Comparison of ENCODE assay signal across 7 mouse cellular contexts in the genomic region with DNA sequence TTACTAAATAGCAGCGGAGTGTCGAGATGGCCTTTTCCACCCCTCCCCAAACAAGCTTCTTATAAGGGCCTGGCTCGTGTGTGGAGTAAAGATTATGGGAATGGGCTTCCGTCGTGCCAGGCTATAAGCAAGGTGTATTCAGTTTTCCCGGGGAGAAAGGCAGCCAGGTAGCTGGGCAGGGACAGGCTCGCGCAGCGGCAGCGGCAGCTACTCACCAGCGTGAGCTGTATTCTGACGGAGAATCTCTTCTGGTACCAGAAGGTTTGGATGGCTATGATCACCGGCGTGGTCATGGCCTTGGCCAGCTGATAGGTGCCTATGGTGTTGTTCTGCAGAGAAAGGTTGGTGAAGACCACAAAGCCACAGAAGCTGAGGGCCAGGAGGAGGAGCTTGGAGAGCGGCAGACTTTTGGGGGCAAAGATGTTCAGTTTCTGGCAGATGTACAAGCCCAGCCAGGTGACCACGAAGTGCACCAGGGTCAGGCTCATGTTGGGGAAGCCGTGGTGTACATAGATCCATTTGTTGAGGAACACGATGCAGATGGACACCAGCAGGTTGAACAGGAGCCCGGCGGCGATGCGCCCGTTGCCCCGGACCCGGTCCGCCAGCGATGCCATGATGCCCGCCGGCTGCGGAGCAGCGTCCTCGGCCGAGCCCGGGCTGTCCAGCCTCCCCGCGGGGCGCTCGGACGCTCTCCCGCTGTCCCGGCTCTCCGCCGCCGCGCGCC. TPM values are rescaled to one million over a fixed set of nuclear protein-coding genes. Genes with fewer than 3 reads are reported as not detected.
DNase-seq lines count a peak whose midpoint lies in the region; ATAC-seq and TF ChIP-seq lines count a peak whose summit lies in the region.
"Not testable (repeated sequence)": the region's sequence is repeated elsewhere in the genome, so short reads cannot be mapped to it uniquely, and the experiment has no call there.

No protein-coding gene starts in this region.

- H3K9me3 ChIP-seq in embryonic facial prominence, embryonic 10.5 days; limb, embryonic 14.5 days (ENCODE audit: control insufficient read depth, low read length); midbrain, embryonic 11.5 days (ENCODE audit: control insufficient read depth, low read length): not testable (repeated sequence)

- not testable (repeated sequence) for H3K27me3 ChIP-seq in embryonic facial prominence, embryonic 10.5 days (replicated peaks; ENCODE audit: low read depth, poor library complexity, severe bottlenecking); limb, embryonic 14.5 days (ENCODE audit: control insufficient read depth, insufficient read depth, low read length); midbrain, embryonic 11.5 days (ENCODE audit: control insufficient read depth, insufficient read depth, low read length)

- H3K9ac ChIP-seq in limb, embryonic 14.5 days (ENCODE audit: low read depth, low read length, severe bottlenecking), result peak overlapping the region; percentile 62
- H3K9ac ChIP-seq in midbrain, embryonic 11.5 days (ENCODE audit: low read length), result peak overlapping the region; percentile 69

- not testable (repeated sequence) for TF ChIP-seq POLR2A in bone marrow, adult 2 months (IDR thresholded peaks at IDR 0.05; ENCODE audit: borderline replicate concordance, control insufficient read depth, low read depth, low read length); limb, embryonic 14.5 days (IDR thresholded peaks at IDR 0.05; ENCODE audit: borderline replicate concordance, extremely low read depth, insufficient read depth, insufficient read length)

- ATAC-seq in inflammation-experienced regulatory T-cells, adult 6 months, result peak; percentile 36
- ATAC-seq in limb, embryonic 14.5 days (ENCODE audit: low FRiP score, low read depth), result not testable (repeated sequence)
- ATAC-seq in midbrain, embryonic 11.5 days (ENCODE audit: low FRiP score), result peak; percentile 33

- WGBS in bone marrow, adult 2 months, result 4% methylated on average over 15 of the region's 46 CpGs
- WGBS in embryonic facial prominence, embryonic 10.5 days, result under 1% methylated on average over 23 of the region's 46 CpGs
- under 1% methylated on average over 14 of the region's 46 CpGs for WGBS in limb, embryonic 14.5 days
- 2% methylated on average over 21 of the region's 46 CpGs for WGBS in midbrain, embryonic 11.5 days

- peaks cover 54% of the 10 kb centered on the region for H3K36me3 ChIP-seq in embryonic facial prominence, embryonic 10.5 days (replicated peaks)
- peaks cover 19% of the 10 kb centered on the region for H3K36me3 ChIP-seq in limb, embryonic 14.5 days (ENCODE audit: control insufficient read depth, insufficient read depth, low read length)
- not testable (repeated sequence) for H3K36me3 ChIP-seq in midbrain, embryonic 11.5 days (ENCODE audit: control insufficient read depth, insufficient read depth, low read length)

- H3K4me2 ChIP-seq in limb, embryonic 14.5 days (replicated peaks; ENCODE audit: low read depth, low read length, severe bottlenecking), result peak overlapping the region; percentile 74
- H3K4me2 ChIP-seq in midbrain, embryonic 11.5 days, result peak overlapping the region; percentile 62

- TF ChIP-seq CTCF in bone marrow, adult 2 months (IDR thresholded peaks at IDR 0.05; ENCODE audit: control insufficient read depth, insufficient read depth, low read length), result not testable (repeated sequence)

- H3K4me3 ChIP-seq in bone marrow, adult 2 months (replicated peaks; ENCODE audit: control insufficient read depth, low read depth, low read length), result peak overlapping the region; percentile 66
- H3K4me3 ChIP-seq in embryonic facial prominence, embryonic 10.5 days, result peak overlapping the region; percentile 69
- peak overlapping the region; percentile 55 for H3K4me3 ChIP-seq in limb, embryonic 14.5 days (replicated peaks; ENCODE audit: low read length)
- H3K4me3 ChIP-seq in midbrain, embryonic 11.5 days (ENCODE audit: low read depth, low read length), result peak overlapping the region; percentile 50

- H3K4me1 ChIP-seq in bone marrow, adult 2 months (ENCODE audit: control insufficient read depth, insufficient read depth, low read length); midbrain, embryonic 11.5 days (ENCODE audit: control insufficient read depth, insufficient read depth, low read length): not testable (repeated sequence)
- H3K4me1 ChIP-seq in embryonic facial prominence, embryonic 10.5 days, result peaks cover 30% of the 10 kb centered on the region
- peaks cover 14% of the 10 kb centered on the region for H3K4me1 ChIP-seq in limb, embryonic 14.5 days (ENCODE audit: control insufficient read depth, insufficient read depth, low read length)

- peak overlapping the region; percentile 45; the same call in 1 of the 2 replicates for H3K27ac ChIP-seq in bone marrow, adult 2 months (ENCODE audit: control insufficient read depth, insufficient read depth, low read depth, low read length, poor library complexity)
- H3K27ac ChIP-seq in embryonic facial prominence, embryonic 10.5 days (replicated peaks), result peak overlapping the region; percentile 81
- H3K27ac ChIP-seq in limb, embryonic 14.5 days (replicated peaks; ENCODE audit: low read depth, low read length), result peak overlapping the region; percentile 83
- H3K27ac ChIP-seq in midbrain, embryonic 11.5 days (ENCODE audit: low read depth, low read length), result not testable (repeated sequence)

- DNase-seq in embryonic facial prominence, embryonic 10.5 days (ENCODE audit: low spot score), result peak; percentile 42
- peak; percentile 89 for DNase-seq in heart, adult 11 months
- not testable (repeated sequence) for DNase-seq in limb, embryonic 14.5 days (ENCODE audit: low spot score)
- DNase-seq in midbrain, embryonic 11.5 days (ENCODE audit: low spot score, missing footprints), result peak; percentile 94
- DNase-seq in right cerebral cortex, postnatal 25 days, result peak; percentile 42

RNA-seq across cellular contexts. Expression of a gene that starts 0.4 kb away (rescaled TPM):
- 4.3 and 8.3 TPM in 2 replicates for polyA plus RNA-seq in bone marrow, adult 2 months (2011; ENCODE audit: insufficient read depth, insufficient read length, low replicate concordance, missing spikeins)
- polyA plus RNA-seq in embryonic facial prominence, embryonic 10.5 days (2016; fragmentation: Nextera tagmentation; extraction: Ambion mirVana), result 20.2 and 24.7 TPM in 2 replicates
- polyA plus RNA-seq in inflammation-experienced regulatory T-cells, adult 6 months (2017; shearing (Covaris generic)), result 1 to 10 TPM; 1.8 to 3.5 (median 2.8) TPM
- 36.2 and 43.8 TPM in 2 replicates for polyA plus RNA-seq in limb, embryonic 14.5 days (2012; rRNA removed)
- polyA plus RNA-seq in limb, embryonic 14.5 days (2014; fragmentation: Nextera tagmentation; extraction: Ambion mirVana), result 21.7 and 26.7 TPM in 2 replicates
- polyA plus RNA-seq in midbrain, embryonic 11.5 days (2014; fragmentation: Nextera tagmentation; extraction: Ambion mirVana), result 21.4 TPM in 2 replicates

RNA-seq across cellular contexts. Expression of a gene that starts 35.2 kb away (rescaled TPM):
- polyA plus RNA-seq in bone marrow, adult 2 months (2011; ENCODE audit: insufficient read depth, insufficient read length, low replicate concordance, missing spikeins), result 19.1 and 55.7 TPM in 2 replicates
- 58.9 and 64.4 TPM in 2 replicates for polyA plus RNA-seq in embryonic facial prominence, embryonic 10.5 days (2016; fragmentation: Nextera tagmentation; extraction: Ambion mirVana)
- 10 to 100 TPM; 42.1 to 88.6 (median 50.8) TPM for polyA plus RNA-seq in inflammation-experienced regulatory T-cells, adult 6 months (2017; shearing (Covaris generic))
- polyA plus RNA-seq in limb, embryonic 14.5 days (2012; rRNA removed), result 56.9 and 59.9 TPM in 2 replicates
- polyA plus RNA-seq in limb, embryonic 14.5 days (2014; fragmentation: Nextera tagmentation; extraction: Ambion mirVana), result 32.9 and 39.2 TPM in 2 replicates
- 67.5 and 74.3 TPM in 2 replicates for polyA plus RNA-seq in midbrain, embryonic 11.5 days (2014; fragmentation: Nextera tagmentation; extraction: Ambion mirVana)

RNA-seq across cellular contexts. Expression of a gene that starts 46.8 kb away (rescaled TPM):
- polyA plus RNA-seq in bone marrow, adult 2 months (2011; ENCODE audit: insufficient read depth, insufficient read length, low replicate concordance, missing spikeins), result 22.8 and 31.1 TPM in 2 replicates
- 106 and 107 TPM in 2 replicates for polyA plus RNA-seq in embryonic facial prominence, embryonic 10.5 days (2016; fragmentation: Nextera tagmentation; extraction: Ambion mirVana)
- polyA plus RNA-seq in inflammation-experienced regulatory T-cells, adult 6 months (2017; shearing (Covaris generic)), result 10 to 100 TPM; 48.5 to 73.1 (median 57.4) TPM
- polyA plus RNA-seq in limb, embryonic 14.5 days (2012; rRNA removed), result 41.8 and 53.4 TPM in 2 replicates
- 61.2 and 64.6 TPM in 2 replicates for polyA plus RNA-seq in limb, embryonic 14.5 days (2014; fragmentation: Nextera tagmentation; extraction: Ambion mirVana)
- 95.1 and 99.0 TPM in 2 replicates for polyA plus RNA-seq in midbrain, embryonic 11.5 days (2014; fragmentation: Nextera tagmentation; extraction: Ambion mirVana)
